Mouse (Mus musculus) E14TG2a.4 (cell line): ENCODE measurements around the gene E130114P18Rik.

Source experiments
- CTCF ChIP-seq: conservative IDR thresholded peaks from 2 replicates; pipeline ENCODE4 v1.5.1; 2014; ENCODE audit warnings: low read length
- NANOG ChIP-seq: IDR thresholded peaks from 2 replicates; pipeline ENCODE4 v1.6.1; 2014; ENCODE audit warnings: borderline replicate concordance, low read length, mixed read lengths

DNA sequence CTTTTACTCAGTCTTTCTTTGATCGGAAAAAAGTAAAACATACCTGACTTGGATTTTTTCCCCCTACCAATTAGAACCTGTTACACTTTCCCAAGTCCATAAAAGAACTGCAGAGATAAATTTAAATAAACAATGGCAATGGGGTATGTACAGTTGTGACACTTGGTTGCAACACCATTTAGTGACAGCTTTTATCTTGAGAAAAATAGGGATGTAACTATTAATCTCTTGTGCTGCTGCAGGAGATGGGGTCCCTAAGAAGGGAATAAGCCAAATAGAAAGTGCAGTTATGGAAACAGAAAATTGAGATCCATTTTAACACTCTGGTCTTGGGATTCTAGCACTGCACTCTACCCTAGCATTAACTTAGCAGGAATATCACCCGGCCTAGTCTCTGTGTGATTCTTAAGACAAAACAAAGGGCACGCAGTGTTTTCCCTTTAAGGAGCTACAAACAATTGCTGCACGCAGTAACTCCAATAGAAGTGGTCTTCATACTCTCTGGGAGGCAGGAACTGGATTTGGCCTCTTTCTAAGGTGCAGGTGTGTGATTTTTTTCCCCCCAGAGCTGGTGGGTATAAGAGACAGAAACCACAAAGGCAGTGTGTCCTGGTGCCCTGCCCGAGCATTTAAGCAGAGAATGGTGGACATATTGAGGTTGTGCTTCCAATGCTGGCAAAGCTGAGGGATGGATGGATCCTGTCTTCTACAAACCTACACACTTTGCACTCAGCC lies 25.4 kb downstream of the E130114P18Rik start:
- TF ChIP-seq CTCF (no peak), NANOG (no peak)
